Mouse (Mus musculus) stomach, postnatal 0 days (tissue): ENCODE data around the gene Wfdc6a. TPM values are rescaled to one million over a fixed set of nuclear protein-coding genes. Genes with fewer than 3 reads are reported as not detected.
"Not testable (repeated sequence)": the region's sequence is repeated elsewhere in the genome, so short reads cannot be mapped to it uniquely, and the experiment has no call there.

Experiments
- ATAC-seq: fragments of 200-750 bp; cut with Nextera tagmentation; 2 replicates; pipeline ENCODE4 v1.8.0; 2017; ENCODE audit not compliant: low FRiP score, low TSS enrichment
- DNase-seq: peaks from one replicate; pipeline ENCODE4 v3.0.0-alpha.2; 2016; ENCODE audit warnings: low spot score
- H3K27ac ChIP-seq: fragments of 300-500 bp; sonication (generic); replicated peaks from 2 replicates; pipeline ENCODE4 v1.5.1; 2014; ENCODE audit warnings: mild to moderate bottlenecking, control low read depth
- H3K27me3 ChIP-seq: fragments of 300-500 bp; sonication (generic); 2 replicates; pipeline ENCODE4 v1.6.1; 2014; ENCODE audit warnings: low read length; ENCODE audit not compliant: control insufficient read depth, insufficient read depth
- H3K36me3 ChIP-seq: fragments of 300-500 bp; sonication (generic); 2 replicates; pipeline ENCODE4 v1.6.1; 2014; ENCODE audit warnings: low read length, mixed read lengths; ENCODE audit not compliant: control insufficient read depth, insufficient read depth
- H3K4me1 ChIP-seq: fragments of 300-500 bp; sonication (generic); replicated peaks from 2 replicates; pipeline ENCODE4 v1.6.1; 2014; ENCODE audit warnings: antibody characterized with exemption; ENCODE audit not compliant: control insufficient read depth, insufficient read depth
- H3K4me2 ChIP-seq: fragments of 300-500 bp; sonication (generic); replicated peaks from 2 replicates; pipeline ENCODE4 v1.6.1; 2014; ENCODE audit warnings: low read depth, mild to moderate bottlenecking, control low read depth, moderate library complexity
- H3K4me3 ChIP-seq: fragments of 300-500 bp; sonication (generic); 2 replicates; pipeline ENCODE4 v1.5.1; 2014; ENCODE audit warnings: low read depth, low read length, control low read depth
- H3K9ac ChIP-seq: fragments of 300-500 bp; sonication (generic); 2 replicates; pipeline ENCODE4 v1.6.1; 2014; ENCODE audit warnings: mild to moderate bottlenecking, low read length, control low read depth, mixed read lengths
- H3K9me3 ChIP-seq: fragments of 300-500 bp; sonication (generic); 2 replicates; pipeline ENCODE4 v1.6.1; 2016; ENCODE audit warnings: low read length; ENCODE audit not compliant: control insufficient read depth
- CTCF ChIP-seq: IDR thresholded peaks from 2 replicates; pipeline ENCODE4 v1.5.1; 2016; ENCODE audit warnings: antibody characterized with exemption, low read depth, mild to moderate bottlenecking, moderate library complexity
- EP300 ChIP-seq: optimal IDR thresholded peaks from 2 replicates; pipeline ENCODE3; 2016; ENCODE audit warnings: antibody characterized with exemption
- WGBS: fragments of 180-500 bp; shearing (Covaris S2); extraction: QIAGEN DNeasy Blood & Tissue Kit; methylation state at CpG from one replicate; pipeline ENCODE4 v1.1.7; 2014; 5-methylcytosine and 5-hydroxymethylcytosine counted together
- polyA plus RNA-seq: library from polyadenylated mRNA; unstranded; fragments of >200 nt; fragmentation: Nextera tagmentation; extraction: Ambion mirVana; gene quantifications from 2 replicates; pipeline ENCODE4 v1.2.1, GENCODE M21; 2015

Gene Wfdc6a
- 0.75 and 1.1 TPM in 2 replicates for polyA plus RNA-seq

DNA sequence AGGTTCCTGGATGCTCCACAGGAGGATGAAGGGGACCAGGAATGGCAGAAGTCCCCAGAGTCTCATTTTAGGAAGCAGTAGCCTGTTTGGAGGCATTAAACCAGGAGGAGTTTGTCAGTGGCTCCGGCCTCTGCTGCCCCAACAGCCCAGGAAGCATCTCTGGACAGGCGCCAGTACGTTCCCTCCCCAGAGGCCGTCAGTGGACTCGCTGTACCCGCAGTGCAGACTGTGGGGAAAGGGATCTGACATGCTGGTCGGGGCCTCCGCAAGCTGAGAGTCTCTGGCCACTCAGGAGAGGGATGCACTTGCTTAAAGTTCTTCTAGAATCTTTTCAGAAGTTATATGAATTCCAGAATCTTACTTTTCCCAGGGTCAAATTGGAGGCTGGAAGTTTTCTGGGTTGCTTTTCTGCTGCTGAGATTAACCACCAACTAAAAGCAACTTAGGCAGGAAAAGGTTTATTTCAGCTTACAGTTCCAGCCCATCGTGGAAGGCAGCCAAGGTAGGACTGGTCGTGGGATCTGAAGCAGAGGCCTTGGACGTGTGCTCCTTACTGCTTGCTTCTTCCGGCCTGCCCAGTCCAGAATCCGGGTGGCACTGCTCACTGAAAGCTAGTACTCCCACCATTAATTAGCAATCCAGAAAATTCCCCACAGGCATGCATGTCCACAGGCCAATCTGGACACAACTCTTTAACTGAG, at the start of gene Wfdc6a:
Wfdc6a (minus strand) TSS at position 423 of the 701 bp plus-strand sequence.
- H3K9me3 ChIP-seq, H3K4me1 ChIP-seq, H3K9ac ChIP-seq, H3K36me3 ChIP-seq, H3K4me2 ChIP-seq, H3K4me3 ChIP-seq, H3K27me3 ChIP-seq, DNase-seq, ATAC-seq: not testable (repeated sequence)
- WGBS, result 26% methylated on average over 13 of the region's 13 CpGs
- 0 out of 2 replicates have a peak within 1 kb of the TSS, but pooled peaks have one; percentile 1 for H3K27ac ChIP-seq

DNA sequence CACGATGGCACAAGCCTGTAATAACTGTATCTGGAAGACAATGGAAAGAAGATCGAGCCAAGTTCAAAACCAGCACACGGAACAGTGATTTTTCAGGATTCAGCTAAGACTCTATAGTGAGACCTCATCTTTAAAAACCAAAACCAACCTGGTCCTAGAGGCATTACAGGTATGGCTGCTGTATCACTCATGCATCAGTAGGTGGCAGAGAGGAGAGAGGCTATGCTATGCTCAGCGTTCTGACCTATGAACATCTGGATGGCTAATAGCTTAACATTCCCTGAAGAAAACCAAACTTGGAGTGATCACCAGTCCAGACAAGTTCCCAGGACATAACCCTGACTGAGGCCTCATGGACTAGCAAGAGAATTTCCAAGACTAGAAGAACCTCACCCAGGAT, 36.5 kb upstream of the Wfdc6a start:
- no peak overlapping the region for H3K4me3 ChIP-seq
- H3K27me3 ChIP-seq, result no peaks in the 10 kb centered on the region
- ATAC-seq (no peak), DNase-seq (no peak)
- H3K27ac ChIP-seq, result no peak overlapping the region
- H3K9ac ChIP-seq, result no peak overlapping the region
- no peaks in the 10 kb centered on the region for H3K4me1 ChIP-seq
- no peak overlapping the region for H3K4me2 ChIP-seq
- H3K9me3 ChIP-seq, result no peaks in the 10 kb centered on the region
- 78% methylated on average over 4 of the region's 4 CpGs for WGBS
- TF ChIP-seq EP300 (no peak), CTCF (peak; percentile 45)
- no peaks in the 10 kb centered on the region for H3K36me3 ChIP-seq

DNA sequence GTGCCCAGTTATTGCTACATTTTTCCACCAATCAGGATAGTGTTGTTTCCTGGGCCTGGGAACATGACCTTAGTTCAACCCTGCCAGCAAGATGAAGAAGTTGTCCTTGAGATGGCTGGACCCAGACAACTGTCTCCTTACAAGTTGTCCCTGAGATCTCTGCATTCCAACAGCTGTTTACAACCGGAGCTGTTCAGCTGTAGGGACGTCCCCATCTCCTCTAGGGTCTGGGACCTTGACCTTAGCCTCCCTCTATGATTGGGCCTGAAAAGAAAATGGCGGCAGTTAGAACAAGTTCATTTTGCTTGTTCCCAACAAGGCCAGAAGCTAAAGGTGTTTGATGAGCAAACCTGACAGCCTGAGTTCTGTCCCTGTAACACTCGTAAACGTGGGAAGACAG, 33.8 kb upstream of the Wfdc6a start:
- WGBS, result 71% methylated on average over 5 of the region's 5 CpGs
- H3K9ac ChIP-seq, result no peak overlapping the region
- no peaks in the 10 kb centered on the region for H3K4me1 ChIP-seq
- no peak overlapping the region for H3K27ac ChIP-seq
- DNase-seq (no peak), ATAC-seq (no peak)
- no peaks in the 10 kb centered on the region for H3K27me3 ChIP-seq
- no peaks in the 10 kb centered on the region for H3K36me3 ChIP-seq
- H3K9me3 ChIP-seq, result no peaks in the 10 kb centered on the region
- H3K4me2 ChIP-seq, result no peak overlapping the region
- H3K4me3 ChIP-seq, result no peak overlapping the region
- no peak for TF ChIP-seq EP300
- TF ChIP-seq CTCF, result no peak

DNA sequence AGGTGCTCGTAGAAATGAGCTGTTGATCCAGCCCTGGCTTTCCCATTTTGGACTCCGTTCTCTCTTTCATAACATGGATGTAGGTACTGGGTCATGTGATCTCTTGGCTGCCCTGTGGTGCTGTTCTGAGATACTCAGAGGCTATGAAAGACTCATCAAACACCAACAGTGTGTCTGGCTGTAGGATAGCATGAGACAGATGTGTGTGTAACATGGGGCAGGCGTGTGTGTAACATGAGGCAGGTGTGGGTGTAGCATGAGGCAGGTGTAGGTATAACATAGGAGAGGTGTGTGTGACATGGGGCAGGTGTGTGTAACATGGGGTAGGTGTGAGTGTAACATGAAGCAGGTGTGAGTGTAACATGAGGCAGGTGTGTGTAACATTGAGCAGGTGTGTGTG, 30.1 kb upstream of the Wfdc6a start:
- Histone ChIP-seq H3K27ac (no peak overlapping the region), H3K4me3 (no peak overlapping the region), H3K27me3 (no peaks in the 10 kb centered on the region), H3K9me3 (no peaks in the 10 kb centered on the region), H3K36me3 (no peaks in the 10 kb centered on the region), H3K4me1 (no peaks in the 10 kb centered on the region), H3K9ac (no peak overlapping the region), H3K4me2 (no peak overlapping the region)
- WGBS, result 86% methylated on average over 3 of the region's 3 CpGs
- no peak for ATAC-seq
- TF ChIP-seq EP300 (no peak), CTCF (no peak)
- DNase-seq, result no peak

DNA sequence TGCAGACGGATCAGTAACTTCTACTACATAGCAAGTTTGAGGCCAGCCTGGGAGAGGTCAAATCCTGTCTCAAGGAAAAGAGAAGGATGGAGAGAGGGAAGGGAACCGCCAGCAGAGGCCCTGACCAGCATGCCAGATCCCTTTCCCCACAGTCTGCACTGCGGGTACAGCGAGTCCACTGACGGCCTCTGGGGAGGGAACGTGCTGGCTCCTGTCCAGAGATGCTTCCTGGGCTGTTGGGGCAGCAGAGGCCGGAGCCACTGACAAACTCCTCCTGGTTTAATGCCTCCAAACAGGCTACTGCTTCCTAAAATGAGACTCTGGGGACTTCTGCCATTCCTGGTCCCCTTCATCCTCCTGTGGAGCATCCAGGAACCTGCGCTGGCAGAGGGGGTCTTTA, 28.2 kb upstream of the Wfdc6a start, which contains the start of the genes Wfdc6b and Wfdc8:
Wfdc6b (plus strand) TSS at position 52 of the 400 bp plus-strand sequence.
Wfdc8 (minus strand) TSS at position 156 of the 400 bp plus-strand sequence.
- ATAC-seq, DNase-seq, H3K4me3 ChIP-seq, H3K27me3 ChIP-seq, H3K9me3 ChIP-seq, H3K36me3 ChIP-seq, H3K4me1 ChIP-seq, H3K9ac ChIP-seq, H3K27ac ChIP-seq, H3K4me2 ChIP-seq: not testable (repeated sequence)
- 44% methylated on average over 8 of the region's 8 CpGs for WGBS

DNA sequence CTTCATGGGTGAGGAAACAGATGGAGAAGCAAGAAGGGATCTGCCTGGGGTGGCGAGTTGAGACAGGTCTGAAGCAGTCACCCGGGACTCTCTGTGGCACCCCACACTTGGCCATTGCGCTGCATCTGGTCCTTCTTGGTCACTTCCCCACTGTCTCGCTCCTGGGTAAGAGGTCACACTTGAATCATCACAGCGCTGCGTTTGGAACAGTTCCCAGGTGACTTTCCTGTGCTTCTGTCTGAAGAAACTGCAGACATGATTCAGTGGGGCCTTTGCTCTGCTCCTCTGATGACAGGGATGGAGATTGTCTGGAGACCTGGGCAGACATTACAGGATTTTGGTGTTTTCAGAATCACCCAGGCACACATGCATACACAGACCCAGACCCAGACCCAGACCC, 23.5 kb upstream of the Wfdc6a start:
- H3K4me1 ChIP-seq, result no peaks in the 10 kb centered on the region
- DNase-seq, result no peak
- TF ChIP-seq EP300 (no peak), CTCF (no peak)
- ATAC-seq, result no peak
- no peak overlapping the region for H3K27ac ChIP-seq
- no peaks in the 10 kb centered on the region for H3K27me3 ChIP-seq
- no peak overlapping the region for H3K4me3 ChIP-seq
- 67% methylated on average over 6 of the region's 6 CpGs for WGBS
- H3K36me3 ChIP-seq, result no peaks in the 10 kb centered on the region
- H3K9ac ChIP-seq, result no peak overlapping the region
- H3K4me2 ChIP-seq, result no peak overlapping the region
- no peaks in the 10 kb centered on the region for H3K9me3 ChIP-seq
